Mouse (Mus musculus) limb, embryonic 12.5 days (tissue): Measurements from ENCODE around the gene Tub. TPM values are rescaled to one million over a fixed set of nuclear protein-coding genes. Genes with fewer than 3 reads are reported as not detected.

Experiments used
- ATAC-seq: fragments of 200-750 bp; cut with Nextera tagmentation; 2 replicates; pipeline ENCODE4 v1.8.0; 2017; ENCODE audit warnings: low read depth, moderate TSS enrichment; ENCODE audit not compliant: insufficient number of reproducible peaks, insufficient read depth, low FRiP score, low TSS enrichment
- H3K27ac ChIP-seq: fragments of 300-500 bp; sonication (generic); 2 replicates; pipeline ENCODE4 v1.5.1; 2016; ENCODE audit warnings: mild to moderate bottlenecking, moderate library complexity
- H3K27me3 ChIP-seq: fragments of 300-500 bp; sonication (generic); 2 replicates; pipeline ENCODE4 v1.6.1; 2016; ENCODE audit warnings: mild to moderate bottlenecking, moderate library complexity
- H3K36me3 ChIP-seq: fragments of 300-500 bp; sonication (generic); 2 replicates; pipeline ENCODE4 v1.6.1; 2016; ENCODE audit warnings: mild to moderate bottlenecking, moderate library complexity
- H3K4me1 ChIP-seq: fragments of 300-500 bp; sonication (generic); replicated peaks from 2 replicates; pipeline ENCODE4 v1.6.1; 2016
- H3K4me2 ChIP-seq: fragments of 300-500 bp; sonication (generic); 2 replicates; pipeline ENCODE4 v1.6.1; 2016; ENCODE audit warnings: mild to moderate bottlenecking, moderate library complexity
- H3K4me3 ChIP-seq: fragments of 300-500 bp; sonication (generic); replicated peaks from 2 replicates; pipeline ENCODE4 v1.5.1; 2016; ENCODE audit warnings: mild to moderate bottlenecking
- H3K9ac ChIP-seq: fragments of 300-500 bp; sonication (generic); replicated peaks from 2 replicates; pipeline ENCODE4 v1.6.1; 2016; ENCODE audit warnings: mild to moderate bottlenecking, moderate library complexity
- H3K9me3 ChIP-seq: fragments of 300-500 bp; sonication (generic); 2 replicates; pipeline ENCODE4 v1.6.1; 2016; ENCODE audit warnings: mild to moderate bottlenecking, moderate library complexity
- WGBS: fragments of 180-500 bp; shearing (Covaris S2); methylation state at CpG from one replicate; pipeline ENCODE4 v1.1.7; 2016; 5-methylcytosine and 5-hydroxymethylcytosine counted together
- polyA plus RNA-seq: library from polyadenylated mRNA; unstranded; fragments of >200 nt; fragmentation: Nextera tagmentation; extraction: Ambion mirVana; gene quantifications from 2 replicates; pipeline ENCODE4 v1.2.1, GENCODE M21; 2016

Gene Tub
- 5.4 and 5.7 TPM in 2 replicates for polyA plus RNA-seq

DNA sequence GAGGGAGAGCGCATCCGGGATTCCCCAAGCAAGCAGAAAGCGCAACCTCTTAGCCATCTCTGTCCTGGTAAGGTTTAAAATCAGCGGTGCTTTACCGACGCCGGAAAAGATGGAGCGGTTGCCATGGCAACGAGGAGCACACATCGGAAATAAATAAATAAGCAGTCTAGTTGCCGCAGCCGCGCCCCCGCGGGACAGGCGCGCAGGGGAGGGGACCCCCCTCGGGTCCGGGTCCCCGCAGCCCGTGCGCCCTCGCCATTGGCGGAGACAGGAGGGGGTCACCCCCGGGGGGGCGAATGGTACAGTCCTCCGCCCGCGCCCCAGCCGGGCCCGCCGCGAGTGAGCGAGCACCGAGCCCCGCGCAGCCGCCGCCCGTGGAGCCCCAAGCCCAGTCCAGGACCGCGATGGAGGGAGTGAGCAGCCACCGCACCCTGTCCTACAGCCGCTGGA, at the start of gene Tub:
Gene Tub, plus strand, starts transcription at position 27 of the 450 bp plus-strand sequence.
- WGBS, result under 1% methylated on average over 38 of the region's 44 CpGs
- no peak within 1 kb of the TSS for H3K27ac ChIP-seq

GRCm38 (mm10) chr7:108903969-108904368, 46.2 kb upstream of the Tub start:
- H3K9me3 ChIP-seq, result no peaks in the 10 kb centered on the region
- H3K4me2 ChIP-seq, result no peak overlapping the region
- no peaks in the 10 kb centered on the region for H3K27me3 ChIP-seq
- no peaks in the 10 kb centered on the region for H3K36me3 ChIP-seq
- H3K9ac ChIP-seq, result no peak overlapping the region
- H3K27ac ChIP-seq, result no peak overlapping the region
- no peak for ATAC-seq
- no peaks in the 10 kb centered on the region for H3K4me1 ChIP-seq
- 85% methylated on average over 2 of the region's 2 CpGs for WGBS
- no peak overlapping the region for H3K4me3 ChIP-seq

More for the DNA sequence above, at the start of gene Tub:
- Histone ChIP-seq H3K36me3 (peaks cover 9% of the 10 kb centered on the region; the same call in 1 of the 2 replicates), H3K4me1 (peaks cover 11% of the 10 kb centered on the region), H3K9me3 (no peaks in the 10 kb centered on the region), H3K27me3 (peaks cover 43% of the 10 kb centered on the region), H3K4me2 (peak within 1 kb of the TSS; percentile 99), H3K9ac (peak within 1 kb of the TSS; percentile 57), H3K4me3 (peak within 1 kb of the TSS; percentile 64)
- ATAC-seq, result peak; percentile 48

DNA sequence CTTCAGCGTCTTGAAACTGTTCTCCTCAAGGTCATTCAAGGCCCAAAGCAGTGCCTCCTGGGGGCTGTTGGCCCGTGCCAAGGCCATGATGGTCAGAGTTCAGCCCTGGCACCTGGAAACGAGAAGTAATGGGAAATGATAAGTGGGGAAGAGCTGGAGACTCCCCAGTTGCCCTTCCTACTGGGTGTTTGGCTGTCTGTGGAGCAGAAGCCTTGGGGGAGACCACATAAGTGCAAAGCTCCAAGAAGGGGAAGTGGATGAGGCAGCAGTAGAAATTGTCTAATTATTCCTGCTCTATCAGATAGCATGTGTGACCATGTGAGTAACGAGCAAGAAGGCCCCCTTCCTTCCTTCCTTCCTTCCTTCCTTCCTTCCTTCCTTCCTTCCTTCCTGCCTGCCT, 23.1 kb upstream of the Tub start:
- no peaks in the 10 kb centered on the region for H3K36me3 ChIP-seq
- H3K4me3 ChIP-seq, result no peak overlapping the region
- WGBS, result 69% methylated on average over 4 of the region's 4 CpGs
- H3K27me3 ChIP-seq, result no peaks in the 10 kb centered on the region
- H3K27ac ChIP-seq, result no peak overlapping the region
- H3K9ac ChIP-seq, result no peak overlapping the region
- no peak for ATAC-seq
- H3K4me2 ChIP-seq, result no peak overlapping the region
- no peaks in the 10 kb centered on the region for H3K9me3 ChIP-seq
- no peaks in the 10 kb centered on the region for H3K4me1 ChIP-seq

DNA sequence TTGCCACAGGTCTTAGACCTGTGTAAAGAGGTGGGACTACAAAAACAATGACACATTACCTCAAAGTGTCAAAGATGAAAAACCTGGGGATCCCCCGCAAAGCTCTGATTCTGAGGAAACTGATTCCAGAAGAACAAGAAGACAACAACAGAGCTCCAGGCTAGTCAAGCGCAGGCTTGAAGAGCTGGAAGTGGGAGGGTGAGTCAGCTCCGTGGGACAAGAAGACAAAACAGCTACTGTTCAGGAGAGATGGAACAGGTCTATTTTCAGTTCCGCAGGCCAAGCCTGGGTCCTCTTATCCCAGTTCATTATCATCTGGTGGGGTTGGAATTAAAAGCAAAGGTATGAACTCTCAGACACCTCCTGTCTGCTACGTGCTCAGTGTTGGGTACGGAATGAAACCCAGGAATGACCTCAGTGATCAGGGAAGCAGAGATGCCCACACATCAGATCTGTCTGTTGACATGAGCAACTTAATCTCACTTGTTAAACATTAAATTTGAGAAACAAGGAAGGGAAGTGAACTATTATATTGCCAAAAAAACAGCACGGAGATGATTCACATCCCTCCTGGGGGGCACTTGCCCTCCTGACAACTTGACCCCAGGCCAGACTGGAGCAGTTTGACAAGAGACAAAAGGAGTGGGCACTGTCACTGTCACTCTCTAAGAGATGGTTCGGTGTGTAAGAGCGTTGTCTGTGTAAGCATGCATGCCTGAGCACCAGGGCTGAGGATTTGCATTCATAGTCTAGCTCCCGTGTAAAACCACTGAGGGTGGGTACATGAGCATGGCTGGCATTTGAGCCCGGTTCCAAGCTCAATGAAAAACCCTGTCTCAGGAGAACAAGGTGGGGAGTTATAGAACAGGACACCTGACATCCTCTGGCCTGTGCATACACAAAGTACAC, 21.6 kb upstream of the Tub start:
- Histone ChIP-seq H3K27me3 (no peaks in the 10 kb centered on the region), H3K36me3 (no peaks in the 10 kb centered on the region), H3K4me3 (no peak overlapping the region), H3K9ac (no peak overlapping the region), H3K9me3 (no peaks in the 10 kb centered on the region), H3K27ac (no peak overlapping the region), H3K4me2 (no peak overlapping the region), H3K4me1 (no peaks in the 10 kb centered on the region)
- ATAC-seq, result no peak
- 81% methylated on average over 11 of the region's 11 CpGs for WGBS

DNA sequence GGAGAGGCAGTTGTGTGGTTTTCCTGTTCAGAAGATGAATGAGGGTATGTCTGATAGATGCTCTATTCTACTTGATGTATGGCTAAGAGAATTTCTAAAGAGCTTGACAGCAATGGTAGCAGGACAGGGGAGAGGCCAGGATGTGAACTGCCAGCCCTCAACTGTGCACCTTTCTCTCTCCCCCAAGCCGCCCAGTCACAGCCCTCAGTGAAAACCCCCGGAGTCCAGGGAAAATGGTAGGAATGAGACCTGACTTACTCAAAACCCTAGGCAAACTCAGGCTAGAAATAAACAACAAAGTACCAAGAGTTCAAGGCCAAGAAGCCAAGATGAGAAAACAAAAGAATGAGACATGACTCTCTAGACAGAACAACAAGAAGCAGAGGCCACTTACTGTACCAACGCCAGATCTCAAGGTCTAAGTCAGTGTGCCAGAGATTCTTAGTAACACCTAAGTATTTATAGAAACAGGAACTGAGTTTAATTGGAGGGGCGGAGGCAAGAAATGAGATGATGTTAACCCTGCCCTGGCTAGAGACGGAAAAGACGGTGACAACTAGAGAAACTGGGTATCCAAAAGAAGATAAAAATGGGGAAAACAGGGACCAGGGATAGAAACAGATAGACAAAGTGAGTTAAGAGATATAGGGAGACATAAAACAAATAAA, 20.3 kb upstream of the Tub start, which contains the start of gene Nlrp10:
Gene Nlrp10, minus strand, starts transcription at position 453 of the 668 bp plus-strand sequence.
- Histone ChIP-seq H3K4me2 (no peak within 1 kb of the TSS), H3K4me1 (no peaks in the 10 kb centered on the region; the same call in 1 of the 2 replicates), H3K27ac (no peak within 1 kb of the TSS), H3K27me3 (no peaks in the 10 kb centered on the region), H3K36me3 (no peaks in the 10 kb centered on the region), H3K9me3 (no peaks in the 10 kb centered on the region), H3K9ac (no peak within 1 kb of the TSS), H3K4me3 (no peak within 1 kb of the TSS)
- 70% methylated on average over 6 of the region's 6 CpGs for whole genome bisulfite sequencing
- ATAC-seq, result no peak

DNA sequence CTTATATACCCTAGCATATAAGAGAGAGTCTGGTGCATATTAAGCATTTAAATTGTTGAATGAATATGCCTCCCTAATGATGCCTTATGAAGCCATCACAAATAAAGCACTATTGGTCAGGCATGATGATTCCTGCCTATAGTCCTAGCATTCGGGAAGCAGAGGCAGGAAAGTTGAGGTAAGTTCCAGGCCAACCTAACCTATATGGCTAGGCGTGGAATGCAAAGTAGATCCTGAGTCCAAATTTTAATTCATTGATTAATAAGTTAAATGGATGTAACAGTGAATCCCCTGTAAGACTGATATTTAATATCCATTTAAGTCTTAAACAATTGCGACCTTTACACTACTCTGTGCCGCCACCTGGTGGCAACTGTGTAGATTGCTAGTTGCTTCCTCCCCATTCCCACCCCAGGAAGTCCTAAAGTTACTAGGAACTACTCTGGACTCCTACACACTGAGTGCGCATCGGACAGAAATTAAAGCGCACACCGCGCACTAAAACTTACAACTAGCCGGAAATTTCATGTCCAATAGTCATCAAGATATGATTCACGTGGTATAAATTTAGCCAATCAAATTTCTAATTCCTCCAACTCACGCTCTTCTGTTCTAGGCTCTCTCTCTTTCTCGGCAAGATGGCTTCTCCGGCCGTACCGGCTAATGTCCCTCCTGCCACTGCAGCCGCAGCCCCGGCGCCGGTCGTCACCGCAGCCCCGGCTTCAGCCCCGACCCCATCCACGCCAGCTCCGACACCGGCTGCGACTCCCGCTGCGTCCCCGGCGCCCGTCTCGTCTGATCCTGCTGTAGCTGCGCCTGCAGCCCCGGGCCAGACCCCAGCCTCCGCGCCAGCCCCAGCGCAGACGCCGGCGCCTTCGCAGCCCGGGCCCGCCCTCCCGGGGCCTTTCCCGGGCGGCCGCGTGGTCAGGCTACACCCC, 16.1 kb upstream of the Tub start, which contains the start of gene Eif3f:
Gene Eif3f, plus strand, starts transcription at position 624 of the 938 bp plus-strand sequence.
- whole genome bisulfite sequencing, result 2% methylated on average over 50 of the region's 50 CpGs
- peak; percentile 97 for ATAC-seq

DNA sequence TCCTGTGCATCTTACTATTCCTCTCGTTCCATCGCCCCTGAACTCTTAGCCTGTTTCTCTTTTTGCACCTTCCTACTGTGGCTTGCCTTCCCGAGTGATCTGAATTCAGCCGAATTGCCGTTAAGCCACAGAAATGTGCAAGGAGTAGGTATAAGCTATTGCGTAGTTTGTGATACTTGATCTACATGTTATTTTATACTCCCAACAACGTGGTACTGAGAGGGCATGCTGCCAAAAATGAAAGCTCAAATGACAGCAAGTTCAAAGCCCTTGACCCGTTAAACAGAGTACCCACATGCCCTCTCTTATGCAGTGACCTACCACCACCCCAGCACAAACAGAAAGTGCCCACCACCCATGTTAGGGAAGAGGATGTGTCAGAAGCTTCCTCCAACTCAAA, 15.3 kb upstream of the Tub start:
- peaks cover 11% of the 10 kb centered on the region for H3K4me1 ChIP-seq
- H3K4me2 ChIP-seq, result peak overlapping the region; percentile 85
- H3K9me3 ChIP-seq, result no peaks in the 10 kb centered on the region
- peaks cover 34% of the 10 kb centered on the region for H3K36me3 ChIP-seq
- H3K27me3 ChIP-seq, result no peaks in the 10 kb centered on the region
- H3K9ac ChIP-seq, result peak overlapping the region; percentile 95
- H3K4me3 ChIP-seq, result peak overlapping the region; percentile 97
- H3K27ac ChIP-seq, result peak overlapping the region; percentile 86; the same call in 1 of the 2 replicates
- no peak for ATAC-seq
- 5% methylated on average over 8 of the region's 8 CpGs for WGBS

More for the DNA sequence above, 16.1 kb upstream of the Tub start, which contains the start of gene Eif3f:
- peak within 1 kb of the TSS; percentile 86 for H3K27ac ChIP-seq
- peaks cover 26% of the 10 kb centered on the region for H3K36me3 ChIP-seq
- peak within 1 kb of the TSS; percentile 95 for H3K9ac ChIP-seq
- H3K4me1 ChIP-seq, result peaks cover 11% of the 10 kb centered on the region
- peak within 1 kb of the TSS; percentile 85 for H3K4me2 ChIP-seq
- no peaks in the 10 kb centered on the region for H3K9me3 ChIP-seq
- H3K27me3 ChIP-seq, result no peaks in the 10 kb centered on the region
- peak within 1 kb of the TSS; percentile 97 for H3K4me3 ChIP-seq

GRCm38 (mm10) chr7:108935411-108935810, 14.7 kb upstream of the Tub start:
- peaks cover 11% of the 10 kb centered on the region for H3K4me1 ChIP-seq
- no peak overlapping the region for H3K27ac ChIP-seq
- H3K9me3 ChIP-seq, result no peaks in the 10 kb centered on the region
- no peaks in the 10 kb centered on the region for H3K27me3 ChIP-seq
- no peak for ATAC-seq
- peak overlapping the region; percentile 85 for H3K4me2 ChIP-seq
- H3K36me3 ChIP-seq, result peaks cover 40% of the 10 kb centered on the region
- peak overlapping the region; percentile 97 for H3K4me3 ChIP-seq
- peak overlapping the region; percentile 95 for H3K9ac ChIP-seq
- WGBS, result 84% methylated on average over 7 of the region's 7 CpGs

DNA sequence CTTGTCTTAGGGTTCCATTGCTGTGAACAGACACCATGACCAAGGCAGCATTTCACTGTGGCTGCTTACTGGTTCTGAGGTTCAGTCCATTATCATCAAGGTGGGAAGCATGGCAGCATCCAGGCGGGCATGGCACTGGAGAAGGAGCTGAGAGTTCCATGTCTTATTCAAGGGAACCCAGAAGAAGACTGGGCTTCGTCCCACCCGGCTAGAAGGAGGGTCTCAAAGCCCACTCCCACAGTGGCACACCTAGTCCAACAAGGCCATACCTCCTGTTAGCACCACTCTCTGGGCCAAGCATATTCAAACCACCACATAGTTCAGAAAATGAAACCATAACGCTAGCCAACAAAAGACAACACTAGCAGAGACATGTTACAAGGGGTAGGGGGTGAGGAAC, 13.5 kb upstream of the Tub start:
- H3K4me1 ChIP-seq, result peaks cover 11% of the 10 kb centered on the region
- H3K36me3 ChIP-seq, result peaks cover 52% of the 10 kb centered on the region
- no peak for ATAC-seq
- H3K27me3 ChIP-seq, result no peaks in the 10 kb centered on the region
- H3K4me3 ChIP-seq, result no peak overlapping the region
- H3K9me3 ChIP-seq, result no peaks in the 10 kb centered on the region
- no peak overlapping the region for H3K27ac ChIP-seq
- H3K4me2 ChIP-seq, result no peak overlapping the region
- WGBS, result 96% methylated on average over 4 of the region's 4 CpGs
- H3K9ac ChIP-seq, result no peak overlapping the region

- no peak for ATAC-seq
- Histone ChIP-seq H3K9me3 (no peaks in the 10 kb centered on the region), H3K27me3 (no peaks in the 10 kb centered on the region), H3K9ac (no peak overlapping the region), H3K36me3 (peaks cover 80% of the 10 kb centered on the region), H3K27ac (no peak overlapping the region), H3K4me2 (no peak overlapping the region), H3K4me1 (no peaks in the 10 kb centered on the region), H3K4me3 (no peak overlapping the region)
- WGBS, result 88% methylated on average over 9 of the region's 9 CpGs
These were observed 8.7 kb upstream of the Tub start for GRCm38 (mm10) chr7:108941466-108941865.
